Mouse (Mus musculus): ENCODE measurements at regions not wholly inside any gene's neighbourhood (a gene's known extent, or its start where the extent isn't known, plus 50 kb on each side); places are given as distances from the start of the nearest gene placed in this dataset.

- no peak for TF ChIP-seq ZNF384 (IDR thresholded peaks at IDR 0.05; ENCODE audit: low read depth, low read length)
- no peak for TF ChIP-seq HCFC1 (IDR thresholded peaks at IDR 0.05; ENCODE audit: borderline replicate concordance, insufficient read depth, low read length)
Measured at GRCm38 (mm10) chr11:19676514-19676913, 247.7 kb upstream of the Spred2 start.

Data from ES-E14 (cell line).